Mouse (Mus musculus): ENCODE measurements at regions not wholly inside any gene's neighbourhood (a gene's known extent, or its start where the extent isn't known, plus 50 kb on each side); places are given as distances from the start of the nearest gene placed in this dataset.

- intact Hi-C loops (cut with DNase I), result no loop called here
- no peak for DNase-seq (ENCODE audit: low spot score)
Observed at GRCm38 (mm10) chr3:66535786-66536529, 239.3 kb upstream of the Veph1 start.

- intact Hi-C loops (cut with DNase I), result no loop called here
- no peak for DNase-seq (ENCODE audit: low spot score)
Observed at GRCm38 (mm10) chr3:66519925-66520324, 223.3 kb upstream of the Veph1 start.

GRCm38 (mm10) chr3:66518289-66518688, 221.7 kb upstream of the Veph1 start:
- intact Hi-C loops (cut with DNase I), result no loop called here

GRCm38 (mm10) chr3:66515773-66516406, 219.3 kb upstream of the Veph1 start:
- no peak for DNase-seq (ENCODE audit: low spot score)
- intact Hi-C loops (cut with DNase I), result no loop called here

More at GRCm38 (mm10) chr3:66518289-66518688, 221.7 kb upstream of the Veph1 start:
- DNase-seq (ENCODE audit: low spot score), result no peak

- no peak for DNase-seq (ENCODE audit: low spot score)
- intact Hi-C loops (cut with DNase I), result no loop called here
Observed at GRCm38 (mm10) chr3:66514587-66514986, 217.9 kb upstream of the Veph1 start.

- no peak for DNase-seq (ENCODE audit: low spot score)
- intact Hi-C loops (cut with DNase I), result no loop called here
Observed at GRCm38 (mm10) chr3:66512408-66512807, 215.8 kb upstream of the Veph1 start.

GRCm38 (mm10) chr3:66510455-66510854, 213.8 kb upstream of the Veph1 start:
- DNase-seq (ENCODE audit: low spot score), result no peak
- intact Hi-C loops (cut with DNase I), result no loop called here

GRCm38 (mm10) chr3:66506125-66506524, 209.5 kb upstream of the Veph1 start:
- intact Hi-C loops (cut with DNase I), result no loop called here

GRCm38 (mm10) chr3:66505476-66506076, 208.9 kb upstream of the Veph1 start:
- intact Hi-C loops (cut with DNase I), result no loop called here
- DNase-seq (ENCODE audit: low spot score), result no peak

More at GRCm38 (mm10) chr3:66506125-66506524, 209.5 kb upstream of the Veph1 start:
- DNase-seq (ENCODE audit: low spot score), result no peak

GRCm38 (mm10) chr3:66504717-66505116, 208.1 kb upstream of the Veph1 start:
- DNase-seq (ENCODE audit: low spot score), result no peak
- intact Hi-C loops (cut with DNase I), result no loop called here

- intact Hi-C loops (cut with DNase I), result no loop called here
- DNase-seq (ENCODE audit: low spot score), result no peak
Observed at GRCm38 (mm10) chr3:66503615-66504014, 207.0 kb upstream of the Veph1 start.

- no peak for DNase-seq (ENCODE audit: low spot score)
- intact Hi-C loops (cut with DNase I), result no loop called here
Observed at GRCm38 (mm10) chr3:66501865-66502264, 205.2 kb upstream of the Veph1 start.

- intact Hi-C loops (cut with DNase I), result no loop called here
Observed at GRCm38 (mm10) chr3:66494442-66495113, 197.9 kb upstream of the Veph1 start.

GRCm38 (mm10) chr3:66490696-66491357, 194.2 kb upstream of the Veph1 start:
- no peak for DNase-seq (ENCODE audit: low spot score)
- intact Hi-C loops (cut with DNase I), result no loop called here

More at GRCm38 (mm10) chr3:66494442-66495113, 197.9 kb upstream of the Veph1 start:
- DNase-seq (ENCODE audit: low spot score), result no peak

- no peak for DNase-seq (ENCODE audit: low spot score)
- intact Hi-C loops (cut with DNase I), result no loop called here
Observed at GRCm38 (mm10) chr3:66488724-66489123, 192.1 kb upstream of the Veph1 start.

- DNase-seq (ENCODE audit: low spot score), result no peak
- intact Hi-C loops (cut with DNase I), result no loop called here
Observed at GRCm38 (mm10) chr3:66486658-66487057, 190.0 kb upstream of the Veph1 start.

GRCm38 (mm10) chr3:66486184-66486583, 189.5 kb upstream of the Veph1 start:
- intact Hi-C loops (cut with DNase I), result no loop called here
- no peak for DNase-seq (ENCODE audit: low spot score)

- DNase-seq (ENCODE audit: low spot score), result no peak
- intact Hi-C loops (cut with DNase I), result no loop called here
Observed at GRCm38 (mm10) chr3:66480718-66481117, 184.1 kb upstream of the Veph1 start.

GRCm38 (mm10) chr3:66479266-66479665, 182.6 kb upstream of the Veph1 start:
- intact Hi-C loops (cut with DNase I), result no loop called here

GRCm38 (mm10) chr3:66466321-66466720, 169.7 kb upstream of the Veph1 start:
- intact Hi-C loops (cut with DNase I), result no loop called here
- no peak for DNase-seq (ENCODE audit: low spot score)

More at GRCm38 (mm10) chr3:66479266-66479665, 182.6 kb upstream of the Veph1 start:
- no peak for DNase-seq (ENCODE audit: low spot score)

Measured in heart, postnatal 25 days (tissue).